Mouse (Mus musculus): ENCODE measurements around the gene Ank3.

The Ank3 gene

DNA sequence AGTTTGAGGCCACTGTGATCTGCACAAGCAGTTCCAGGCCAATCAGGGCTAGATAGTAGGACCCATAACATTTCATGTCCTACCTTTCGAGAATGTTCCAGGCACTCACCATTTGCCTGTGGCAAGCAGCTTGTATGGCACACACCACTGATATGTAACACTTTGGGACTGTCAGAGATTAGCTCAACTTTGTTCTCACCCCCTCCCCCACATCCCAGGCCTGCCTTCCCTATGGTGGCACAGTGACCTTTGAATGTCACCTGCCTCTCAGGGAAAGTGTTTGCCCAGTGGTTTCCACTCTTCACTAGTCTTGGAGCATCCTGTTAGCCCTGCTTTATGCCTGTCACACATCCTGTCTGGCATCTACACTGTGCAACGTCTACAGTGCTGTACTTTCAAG lies 430.2 kb downstream of the Ank3 start:
- DNase-seq (ENCODE audit: inconsistent ontology term): no peak

DNA sequence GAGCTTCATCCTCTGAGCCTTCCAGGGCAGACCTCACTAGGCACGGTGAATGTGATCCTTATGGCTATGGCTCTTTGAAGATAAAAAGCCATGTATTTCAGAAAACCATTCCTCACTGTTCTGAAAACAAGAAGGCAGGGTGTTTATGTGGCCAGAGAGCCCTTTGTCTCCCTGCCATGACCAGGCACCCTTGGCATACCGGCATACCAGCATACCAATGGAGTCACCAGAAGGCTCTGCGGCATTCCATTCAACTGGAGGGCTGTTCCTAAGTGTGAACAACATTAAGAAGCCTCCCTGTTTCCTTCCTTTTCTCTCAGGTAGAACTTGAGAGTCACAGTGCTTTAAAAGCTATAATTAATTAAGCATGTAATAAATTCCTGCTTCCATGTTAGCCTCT lies 430.7 kb downstream of the Ank3 start:
- peak; percentile 78 for DNase-seq (ENCODE audit: inconsistent ontology term)

DNA sequence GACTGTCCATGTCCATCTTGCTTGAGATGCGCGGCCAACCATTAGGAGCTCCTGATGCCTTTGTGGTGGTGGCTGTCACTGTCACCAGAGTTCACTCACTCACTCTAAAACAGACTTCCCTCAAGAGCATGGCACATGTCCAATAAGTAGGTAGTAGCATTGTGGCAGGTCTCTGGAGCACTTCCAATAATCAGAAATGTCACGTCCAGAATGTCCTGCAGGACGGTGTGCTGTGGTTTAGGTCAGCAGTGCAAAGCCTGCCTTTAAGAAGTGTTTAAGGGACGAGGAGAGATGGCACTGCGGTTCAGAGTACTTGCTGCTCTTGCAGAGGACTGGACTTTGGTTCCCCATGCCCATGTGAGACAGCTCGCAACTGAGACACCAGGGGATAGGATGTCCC lies 433.0 kb downstream of the Ank3 start:
- DNase-seq (ENCODE audit: inconsistent ontology term): no peak

DNA sequence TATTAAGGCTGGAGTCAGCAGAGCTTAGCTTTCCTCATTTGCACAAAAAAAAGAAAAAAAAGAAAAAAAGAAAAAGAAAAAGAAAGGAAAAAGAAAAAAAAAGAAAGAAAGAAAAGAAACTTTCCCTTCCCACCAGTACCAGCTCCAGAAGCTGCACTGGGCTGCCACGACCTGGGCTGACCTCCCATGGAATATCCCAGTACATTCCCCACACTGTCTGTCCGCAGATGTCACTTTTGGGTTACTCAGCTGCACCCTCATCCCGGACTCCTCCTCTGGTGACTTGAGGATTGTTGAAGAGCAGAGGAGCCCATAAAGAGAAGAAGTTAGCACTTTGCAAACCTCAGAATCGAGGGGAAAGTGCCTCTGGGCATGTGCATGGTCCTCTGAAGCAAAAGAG lies 433.7 kb downstream of the Ank3 start:
- DNase-seq (ENCODE audit: inconsistent ontology term): no peak

DNA sequence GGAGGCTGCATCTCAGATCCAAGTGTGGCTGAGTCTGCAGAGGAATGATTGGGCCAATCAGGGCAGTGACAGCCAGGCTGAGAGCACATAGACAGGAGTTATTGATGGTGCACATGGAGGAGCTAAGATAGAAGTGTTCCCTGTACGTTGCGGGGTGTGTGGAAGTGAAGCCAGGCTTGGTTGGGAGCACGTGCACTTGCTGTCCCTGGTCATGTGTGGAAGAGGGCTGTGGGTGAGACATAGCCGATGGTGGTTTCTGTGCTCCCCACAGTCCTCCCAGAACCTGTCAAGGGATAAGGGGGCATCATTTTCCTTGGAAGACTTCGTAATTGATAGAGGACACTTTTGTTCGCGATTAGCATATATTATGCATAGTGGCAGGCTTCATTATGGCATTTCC lies 434.2 kb downstream of the Ank3 start:
- no peak for DNase-seq (ENCODE audit: inconsistent ontology term)

DNA sequence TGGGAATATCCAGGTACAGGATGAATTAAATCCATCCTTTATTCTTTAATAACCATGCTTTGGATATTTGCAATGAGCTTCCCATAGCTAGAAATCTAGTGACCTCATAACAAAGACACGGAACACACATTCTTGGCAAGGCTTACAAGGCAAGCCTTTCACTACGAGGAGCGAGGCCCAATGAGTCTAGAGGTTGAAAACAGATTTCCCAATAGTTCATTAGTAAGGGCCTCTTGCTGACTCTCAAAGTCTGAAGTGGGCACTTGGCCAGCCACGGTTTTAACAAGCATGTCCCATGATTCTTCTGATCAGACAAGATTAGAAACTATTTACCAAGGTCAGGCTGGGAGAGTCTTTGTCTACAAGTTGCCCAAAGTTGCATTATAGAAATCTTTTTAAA lies 436.1 kb downstream of the Ank3 start:
- DNase-seq (ENCODE audit: inconsistent ontology term): peak; percentile 94

DNA sequence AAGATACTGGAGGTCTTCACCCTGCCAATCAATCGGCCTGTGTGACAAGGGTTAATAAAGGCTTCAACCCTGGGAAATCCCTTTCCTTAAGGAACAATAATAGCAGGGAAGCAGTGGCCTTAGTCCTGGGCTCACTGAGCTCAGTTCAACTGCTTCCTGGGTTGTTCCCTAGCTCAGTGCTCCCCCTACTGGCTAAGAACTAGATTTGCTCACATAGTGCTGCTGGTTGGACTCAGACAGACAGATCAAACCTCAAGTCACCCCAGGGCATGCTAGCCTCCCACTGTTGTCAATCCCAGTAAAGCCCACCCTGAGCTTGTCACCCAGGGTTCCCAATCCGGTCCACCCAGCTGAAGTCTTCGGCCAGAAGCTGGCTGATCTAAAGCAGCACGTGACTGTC lies 447.2 kb downstream of the Ank3 start:
- DNase-seq (ENCODE audit: inconsistent ontology term): peak; percentile 46

DNA sequence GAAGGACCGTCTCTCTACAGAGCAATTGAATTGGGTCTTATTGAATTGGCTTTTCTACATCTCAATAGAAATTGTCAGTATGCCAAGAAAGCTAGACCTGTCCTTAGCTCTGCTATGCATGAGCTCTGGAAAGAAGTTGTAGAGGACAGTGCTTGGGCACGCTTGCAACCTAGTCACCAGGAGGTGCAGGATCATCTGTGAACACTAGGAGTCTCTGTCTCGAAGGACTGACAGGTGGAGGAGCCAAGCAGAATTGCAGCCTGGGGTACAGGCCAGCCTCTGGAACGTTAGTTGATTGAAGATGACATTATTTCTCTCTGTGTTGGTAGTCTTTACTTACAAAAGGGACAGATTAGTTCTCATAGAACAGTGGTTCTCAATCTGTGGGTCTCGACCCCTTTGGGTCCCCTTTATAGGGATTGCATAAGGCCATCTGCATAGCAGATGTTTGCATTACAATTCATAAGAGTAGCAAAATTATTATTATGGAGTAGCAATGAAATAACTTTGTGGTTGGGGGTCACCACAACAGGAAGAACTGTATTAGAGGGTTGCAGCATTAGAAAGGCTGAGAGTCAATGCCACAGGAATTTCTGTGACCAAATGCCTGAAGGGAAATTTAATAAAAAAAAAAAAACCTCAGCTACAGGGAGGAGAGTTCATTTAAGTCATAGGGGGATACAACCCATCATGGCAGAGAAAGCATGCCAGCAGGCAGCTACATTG lies 454.0 kb downstream of the Ank3 start:
- peak; percentile 64 for DNase-seq (ENCODE audit: inconsistent ontology term)

DNA sequence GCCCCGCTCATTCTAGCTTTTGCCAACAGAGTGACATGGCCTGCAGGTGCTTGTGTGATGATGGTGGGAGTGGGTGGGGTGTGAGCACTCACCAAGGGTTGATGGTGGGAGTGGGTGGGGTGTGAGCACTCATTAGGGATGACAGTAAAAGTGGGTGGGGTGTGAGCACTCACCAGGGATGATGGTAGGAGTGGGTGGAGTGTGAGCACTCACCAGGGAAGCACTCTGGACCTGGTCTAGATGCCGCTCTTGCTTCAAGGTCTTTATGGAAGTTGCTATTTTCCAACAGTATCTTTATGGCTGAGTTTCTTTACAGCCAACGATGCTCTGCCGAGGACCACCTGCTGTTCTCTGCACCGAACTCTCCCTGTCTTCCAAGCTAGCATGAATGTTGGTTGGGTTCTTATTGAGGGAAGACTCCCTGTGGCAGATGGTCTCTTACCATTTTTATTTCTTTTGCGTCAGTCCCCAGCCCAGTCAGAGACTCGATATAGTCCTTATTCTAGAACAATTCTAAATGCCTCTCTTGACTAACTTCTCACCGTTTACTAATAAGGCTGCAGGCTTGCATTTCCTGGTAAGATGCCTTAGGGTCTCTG lies 456.1 kb downstream of the Ank3 start:
- DNase-seq (ENCODE audit: inconsistent ontology term): no peak

DNA sequence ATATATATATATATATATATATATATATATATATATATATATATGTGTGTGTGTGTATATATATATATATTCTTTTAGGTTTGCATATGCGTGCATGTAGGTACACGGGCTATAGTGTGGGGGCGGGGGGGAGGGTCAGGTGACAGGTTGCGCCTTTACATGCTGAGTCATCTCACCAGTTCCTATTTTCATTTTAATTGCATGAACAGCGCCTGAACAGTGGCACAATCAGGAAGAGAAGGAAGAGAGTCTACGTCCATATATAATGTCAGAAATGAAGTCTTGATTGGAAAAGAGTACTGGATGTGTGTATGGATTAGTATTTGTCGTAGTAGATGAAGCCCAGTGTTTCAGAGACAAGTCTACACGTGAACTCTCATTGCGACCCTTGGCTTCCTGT lies 459.4 kb downstream of the Ank3 start:
- DNase-seq (ENCODE audit: inconsistent ontology term): no peak

DNA sequence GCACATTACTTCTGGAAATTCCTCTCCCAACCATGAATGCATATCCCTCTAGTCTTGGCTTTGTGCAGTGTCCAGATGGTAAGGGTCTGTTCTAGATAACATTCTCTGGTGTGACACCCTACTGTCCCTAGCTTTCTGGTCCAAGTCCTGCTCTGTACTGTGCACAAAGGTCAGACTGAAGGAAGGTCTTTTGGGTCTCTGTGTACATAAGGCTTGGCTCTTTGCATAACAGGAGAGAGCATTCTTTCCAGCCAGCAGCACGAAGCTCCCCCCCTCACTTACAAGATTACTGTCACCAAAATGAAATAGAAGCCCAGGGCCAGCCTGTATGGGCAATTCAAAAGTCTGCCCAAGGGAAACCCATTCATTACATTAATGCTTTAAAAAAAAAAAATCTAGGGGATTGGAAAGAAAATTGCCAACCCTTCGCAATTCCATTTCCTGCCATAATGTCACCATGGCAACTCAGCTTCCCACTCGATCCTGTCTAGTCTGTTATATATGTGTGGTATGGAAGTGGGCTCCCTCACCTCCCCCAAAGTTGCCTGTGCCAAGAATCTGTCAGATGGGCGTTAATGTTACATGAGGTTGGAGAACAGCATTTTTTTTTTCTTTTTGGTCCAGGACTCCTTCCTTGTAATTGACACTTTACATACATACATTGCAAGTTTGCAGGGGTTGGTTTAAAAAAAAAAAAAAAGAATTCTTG lies 460.5 kb downstream of the Ank3 start:
- DNase-seq (ENCODE audit: inconsistent ontology term): no peak

DNA sequence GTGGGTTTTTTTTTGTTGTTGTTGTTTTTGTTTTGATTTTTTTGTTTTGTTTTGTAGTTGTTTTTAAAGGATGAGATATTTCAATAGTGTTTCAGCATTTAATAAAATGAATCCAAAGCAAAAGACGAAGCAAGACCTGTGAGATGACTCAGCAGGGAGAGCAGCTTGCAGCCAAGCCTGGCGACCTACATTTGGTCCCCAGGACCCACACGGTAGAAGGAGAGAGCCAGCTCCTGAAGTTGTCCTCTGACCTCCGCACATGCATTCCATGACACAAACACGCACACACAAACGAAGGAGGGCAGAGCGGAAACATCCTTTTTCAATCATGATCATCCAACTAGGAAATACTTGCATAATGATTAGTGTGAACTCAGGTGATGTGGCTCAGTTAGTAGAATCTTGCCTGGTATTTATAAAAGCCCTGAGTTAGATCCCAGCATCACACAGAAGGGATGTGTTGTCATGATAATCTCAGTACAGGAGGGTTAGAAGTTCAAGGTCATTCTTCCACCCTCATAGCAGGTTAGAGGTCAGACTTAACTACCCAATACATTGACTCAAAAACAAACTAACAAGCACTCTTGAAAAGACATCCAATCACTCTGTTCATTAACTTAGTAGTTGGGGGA lies 461.4 kb downstream of the Ank3 start:
- DNase-seq (ENCODE audit: inconsistent ontology term): peak; percentile 76

DNA sequence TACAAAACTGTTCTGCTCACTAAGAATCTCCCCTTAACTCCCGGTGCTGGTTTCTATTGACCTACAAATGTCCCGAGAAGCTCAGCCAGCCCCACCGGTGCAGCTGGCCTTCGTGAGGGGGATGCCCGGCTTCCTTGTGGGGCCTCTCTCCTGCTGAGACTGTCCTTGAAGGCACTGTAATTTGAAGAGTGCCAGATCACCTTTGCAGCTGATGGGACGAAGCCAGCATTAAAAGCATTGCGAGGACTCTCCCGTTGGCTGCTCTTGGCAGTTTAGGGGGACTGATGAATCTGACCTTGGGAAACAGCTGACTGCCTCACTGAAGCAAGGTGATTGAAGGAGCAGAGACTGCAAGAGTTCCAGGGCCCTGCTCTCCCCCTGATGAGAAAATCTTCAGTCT lies 464.3 kb downstream of the Ank3 start:
- no peak for DNase-seq (ENCODE audit: inconsistent ontology term)

DNA sequence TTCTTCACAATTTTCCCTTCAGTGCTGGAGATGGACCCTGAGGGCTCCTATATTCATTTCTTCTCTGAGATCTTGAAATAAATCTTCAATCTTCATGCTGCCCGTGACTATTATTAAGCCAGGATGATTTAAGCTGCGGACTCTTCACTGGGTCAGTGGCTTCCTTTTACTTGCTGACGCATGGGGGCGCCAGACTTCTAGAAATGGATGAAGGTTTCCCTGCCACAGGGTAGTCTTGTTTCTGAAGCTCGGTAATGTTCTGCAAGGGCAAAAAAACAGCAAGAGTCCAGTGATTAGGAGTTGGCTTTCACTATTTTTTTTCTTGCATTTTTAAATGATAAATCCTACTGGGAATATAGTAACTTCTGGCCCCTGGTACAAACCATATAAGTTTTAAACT lies 471.8 kb downstream of the Ank3 start:
- DNase-seq (ENCODE audit: inconsistent ontology term): peak; percentile 36

DNA sequence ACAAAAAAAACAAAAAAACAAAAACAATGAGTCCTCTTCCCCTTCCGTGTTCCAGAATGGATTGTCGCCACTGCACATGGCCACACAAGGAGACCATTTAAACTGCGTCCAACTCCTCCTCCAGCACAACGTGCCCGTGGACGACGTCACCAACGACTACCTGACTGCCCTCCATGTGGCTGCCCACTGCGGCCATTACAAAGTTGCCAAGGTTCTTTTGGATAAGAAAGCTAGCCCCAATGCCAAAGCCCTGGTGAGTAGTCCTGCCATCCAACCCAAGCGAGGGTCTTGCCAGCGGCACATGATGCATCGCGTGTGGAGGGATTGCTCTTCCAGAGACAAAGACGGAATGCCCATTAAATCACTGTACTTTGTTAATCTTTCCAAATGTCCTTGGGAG lies 472.4 kb downstream of the Ank3 start:
- DNase-seq (ENCODE audit: inconsistent ontology term): no peak

DNA sequence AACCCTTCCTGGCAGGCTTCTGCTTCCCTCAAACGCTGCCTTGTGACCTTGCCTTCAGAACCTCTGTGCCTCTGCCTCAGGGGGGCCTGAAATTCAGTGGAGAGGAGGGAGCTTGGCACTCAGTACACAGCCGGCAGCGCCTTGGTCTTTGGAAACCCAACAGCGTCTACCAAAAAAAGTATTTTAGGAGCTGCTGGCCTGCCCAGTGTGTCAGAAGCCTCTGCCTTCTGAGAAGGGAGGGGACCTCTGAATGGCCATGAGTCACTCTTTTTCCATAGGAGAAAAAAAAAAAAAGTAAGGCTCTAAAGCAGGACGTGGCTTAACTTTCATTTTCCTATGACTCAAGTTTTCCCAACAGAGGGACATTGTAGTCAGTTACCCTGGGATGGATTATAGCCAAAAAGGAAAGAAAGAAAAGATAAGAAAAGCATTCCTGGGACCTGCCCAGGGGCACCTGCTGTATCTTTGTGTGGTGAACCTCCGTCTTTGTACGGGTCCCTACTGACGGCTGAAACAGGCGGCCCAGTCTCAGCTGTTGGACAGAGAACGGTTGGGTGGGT lies 473.7 kb downstream of the Ank3 start:
- DNase-seq (ENCODE audit: inconsistent ontology term): peak; percentile 97

DNA sequence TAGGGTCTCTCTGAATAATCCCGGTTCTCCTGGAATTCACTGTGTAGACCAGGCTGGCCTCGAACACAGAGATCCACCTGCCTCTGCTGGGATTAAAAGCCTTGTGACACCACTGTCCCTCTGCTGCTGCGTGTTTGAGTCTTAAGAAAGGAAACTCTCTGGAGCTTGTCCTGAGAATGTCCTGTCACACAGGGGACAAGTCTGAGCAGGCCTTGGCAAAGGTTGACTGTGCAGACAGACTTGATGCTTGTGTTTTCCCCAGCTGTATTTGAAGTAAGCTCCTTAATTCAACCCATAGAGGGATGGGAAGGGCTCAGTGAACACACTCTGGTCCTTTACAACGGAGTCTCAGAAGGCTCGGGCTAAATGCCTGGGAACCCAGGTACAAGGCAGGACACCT lies 474.3 kb downstream of the Ank3 start:
- DNase-seq (ENCODE audit: inconsistent ontology term): no peak

DNA sequence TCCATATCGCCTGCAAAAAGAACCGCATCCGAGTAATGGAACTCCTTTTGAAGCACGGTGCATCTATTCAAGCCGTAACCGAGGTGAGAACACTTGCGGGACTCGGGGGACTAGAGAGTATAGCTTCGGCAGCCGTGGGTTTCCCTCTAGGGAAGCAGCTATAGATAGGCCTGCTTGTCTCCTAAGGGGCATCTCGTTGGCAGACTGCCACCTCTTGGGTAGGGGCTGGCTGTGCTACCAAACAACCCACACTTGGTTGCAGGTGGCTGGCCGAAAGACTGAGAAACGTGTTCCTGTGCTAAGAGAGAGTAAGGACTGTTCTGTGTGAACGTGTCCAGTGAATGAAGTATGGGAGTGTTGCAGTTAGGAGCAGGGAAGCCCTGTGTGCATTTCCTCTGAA lies 476.2 kb downstream of the Ank3 start:
- no peak for DNase-seq (ENCODE audit: inconsistent ontology term)

DNA sequence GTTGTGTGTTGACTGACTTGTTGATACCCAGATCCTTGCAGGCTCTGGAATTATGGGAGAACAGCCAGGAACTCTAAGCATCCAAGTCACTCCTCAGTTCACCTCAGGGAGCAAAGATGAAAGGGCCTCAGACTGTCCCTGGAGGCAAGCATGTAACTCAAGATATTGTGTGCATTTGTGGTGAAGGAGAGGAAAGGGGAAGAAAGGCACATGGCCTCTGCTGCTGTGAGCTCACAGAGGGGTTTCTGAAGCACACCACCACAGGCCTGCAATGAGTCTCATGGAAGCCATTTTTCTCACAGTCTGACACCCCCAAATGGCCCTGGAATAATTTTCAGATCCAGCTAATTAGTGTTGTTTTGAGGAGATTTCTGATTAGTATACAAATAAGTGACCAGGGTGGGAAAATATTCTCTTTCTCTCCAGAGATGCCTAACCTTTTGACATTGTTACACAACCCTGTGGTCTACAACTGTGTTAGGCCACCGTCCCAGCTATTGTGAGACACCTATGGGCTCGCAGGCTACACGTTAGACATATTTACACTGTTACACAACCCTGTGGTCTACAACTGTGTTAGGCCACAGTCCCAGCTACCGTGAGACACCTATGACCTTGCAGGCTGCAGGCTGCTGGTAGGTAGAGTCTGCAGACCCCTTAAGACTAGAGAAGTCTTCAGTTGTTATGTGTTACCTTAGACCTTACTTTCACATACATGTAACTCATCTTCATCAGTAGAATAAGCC lies 485.5 kb downstream of the Ank3 start:
- no peak for DNase-seq (ENCODE audit: inconsistent ontology term)

DNA sequence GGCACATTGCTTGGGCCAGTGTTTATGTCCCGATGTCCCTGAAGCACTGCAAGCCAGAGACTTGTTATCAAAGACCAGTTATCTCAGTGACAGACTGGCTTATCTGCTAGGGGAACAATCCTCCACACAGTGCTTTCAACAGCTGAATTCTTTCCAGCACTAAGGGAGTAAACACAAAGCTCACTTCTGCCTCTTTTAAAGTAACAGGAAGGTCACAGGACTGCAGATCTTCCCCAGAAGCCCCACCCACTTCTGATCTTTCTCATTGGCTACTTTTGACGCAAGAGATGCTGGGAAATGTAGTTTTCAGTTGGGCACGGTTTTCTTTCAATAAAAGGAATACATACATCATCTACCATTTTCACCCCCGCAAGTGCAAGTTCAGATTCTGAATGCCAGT lies 489.8 kb downstream of the Ank3 start:
- no peak for DNase-seq (ENCODE audit: inconsistent ontology term)

DNA sequence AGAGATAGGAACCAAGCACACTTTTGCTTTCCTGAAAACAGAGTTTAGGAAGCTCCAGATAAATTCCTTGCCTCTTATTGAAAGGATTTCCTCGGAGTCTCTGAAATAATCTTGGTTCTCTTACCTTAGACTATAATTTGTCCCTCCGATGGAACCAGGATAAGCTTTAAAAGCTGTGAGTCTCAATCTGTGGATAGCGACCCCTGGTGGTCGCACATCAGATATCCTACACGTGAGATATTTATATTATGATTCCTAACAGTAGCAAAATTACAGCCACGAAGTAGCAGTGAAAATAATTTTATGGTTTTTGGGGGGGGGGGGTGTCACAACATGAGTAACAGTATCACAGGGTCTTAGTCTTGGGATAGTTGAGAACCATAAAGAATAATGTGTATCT lies 491.2 kb downstream of the Ank3 start:
- DNase-seq (ENCODE audit: inconsistent ontology term): peak; percentile 19
